Mouse (Mus musculus) ES-E14 (cell line): ENCODE results near the gene Dpp4. TPM values are rescaled to one million over a fixed set of nuclear protein-coding genes. Genes with fewer than 3 reads are reported as not detected.

Experiments used
- DNase-seq: peaks from one replicate; pipeline ENCODE4 v3.0.0-alpha.2; 2013; ENCODE audit warnings: low read depth, low spot score
- H3K27ac ChIP-seq: 2 replicates; pipeline ENCODE4 v1.5.1; 2012; ENCODE audit warnings: low read depth, mild to moderate bottlenecking, low read length, moderate library complexity, mixed read lengths; ENCODE audit not compliant: poor library complexity, insufficient read depth, severe bottlenecking
- H3K36me3 ChIP-seq: 2 replicates; pipeline ENCODE4 v1.6.1; 2012; ENCODE audit warnings: mild to moderate bottlenecking, low read length, moderate library complexity, mixed read lengths; ENCODE audit not compliant: control insufficient read depth, poor library complexity, insufficient read depth, severe bottlenecking
- H3K4me1 ChIP-seq, 2 experiments: fragments of 150-350 bp in 1 of 2; sonication (generic) in 1 of 2; 2 replicates each; pipeline ENCODE4 v1.6.1; 2012; ENCODE audit warnings: low read length in 2 of 2, mild to moderate bottlenecking in 1 of 2, mixed read lengths in 1 of 2; ENCODE audit not compliant: control insufficient read depth in 2 of 2, insufficient read depth in 2 of 2, poor library complexity in 1 of 2
- H3K4me3 ChIP-seq, 2 experiments: fragments of 150-350 bp in 1 of 2; sonication (generic) in 1 of 2; 2 replicates each; pipeline ENCODE4 v1.5.1; 2012; ENCODE audit warnings: low read length in 2 of 2, low read depth in 1 of 2, mild to moderate bottlenecking in 1 of 2, mixed read lengths in 1 of 2; ENCODE audit not compliant: insufficient read depth in 1 of 2, poor library complexity in 1 of 2, severe bottlenecking in 1 of 2
- H3K9ac ChIP-seq: 2 replicates; pipeline ENCODE4 v1.6.1; 2012; ENCODE audit warnings: low read depth, mild to moderate bottlenecking, low read length, mixed read lengths; ENCODE audit not compliant: poor library complexity, insufficient read depth, severe bottlenecking
- H3K9me3 ChIP-seq: fragments of 150-350 bp; sonication (generic); 2 replicates; pipeline ENCODE4 v1.6.1; 2012; ENCODE audit warnings: low read depth, mild to moderate bottlenecking, low read length; ENCODE audit not compliant: control insufficient read depth, insufficient read depth
- CHD2 ChIP-seq: IDR thresholded peaks from 2 replicates; pipeline ENCODE4 v1.6.1; 2014; ENCODE audit warnings: mild to moderate bottlenecking, low read depth, low read length, inconsistent platforms
- HCFC1 ChIP-seq: IDR thresholded peaks from 2 replicates; pipeline ENCODE4 v1.6.1; 2012; ENCODE audit warnings: low read length, inconsistent platforms, borderline replicate concordance; ENCODE audit not compliant: insufficient read depth
- MAFK ChIP-seq: IDR thresholded peaks from 2 replicates; pipeline ENCODE4 v1.6.1; 2014; ENCODE audit warnings: mild to moderate bottlenecking, low read depth, low read length, inconsistent platforms; ENCODE audit not compliant: insufficient read depth
- ZC3H11A ChIP-seq: IDR thresholded peaks from 2 replicates; pipeline ENCODE4 v1.6.1; 2012; ENCODE audit warnings: low read depth, mild to moderate bottlenecking, inconsistent platforms, low read length, borderline replicate concordance
- ZNF384 ChIP-seq: IDR thresholded peaks from 2 replicates; pipeline ENCODE4 v1.6.1; 2012; ENCODE audit warnings: low read depth, low read length, inconsistent platforms
- in situ Hi-C, 2 experiments: fragments of 600-800 bp; cut with MboI; formaldehyde crosslinking; loops; one replicate each; pipeline ENCODE4 v1.15.1; 2025; ENCODE audit warnings: low sequenced_read_pairs in 2 of 2, inconsistent platforms in 1 of 2; ENCODE audit not compliant: unreplicated experiment in 2 of 2
- total RNA-seq: library from RNA; depleted of rRNA; stranded (reverse); fragments of 300-350 nt; gene quantifications from 2 replicates; pipeline ENCODE4 v1.2.3, GENCODE M21; 2012

Gene Dpp4
- total RNA-seq, 1 experiment = 24.7 TPM

DNA sequence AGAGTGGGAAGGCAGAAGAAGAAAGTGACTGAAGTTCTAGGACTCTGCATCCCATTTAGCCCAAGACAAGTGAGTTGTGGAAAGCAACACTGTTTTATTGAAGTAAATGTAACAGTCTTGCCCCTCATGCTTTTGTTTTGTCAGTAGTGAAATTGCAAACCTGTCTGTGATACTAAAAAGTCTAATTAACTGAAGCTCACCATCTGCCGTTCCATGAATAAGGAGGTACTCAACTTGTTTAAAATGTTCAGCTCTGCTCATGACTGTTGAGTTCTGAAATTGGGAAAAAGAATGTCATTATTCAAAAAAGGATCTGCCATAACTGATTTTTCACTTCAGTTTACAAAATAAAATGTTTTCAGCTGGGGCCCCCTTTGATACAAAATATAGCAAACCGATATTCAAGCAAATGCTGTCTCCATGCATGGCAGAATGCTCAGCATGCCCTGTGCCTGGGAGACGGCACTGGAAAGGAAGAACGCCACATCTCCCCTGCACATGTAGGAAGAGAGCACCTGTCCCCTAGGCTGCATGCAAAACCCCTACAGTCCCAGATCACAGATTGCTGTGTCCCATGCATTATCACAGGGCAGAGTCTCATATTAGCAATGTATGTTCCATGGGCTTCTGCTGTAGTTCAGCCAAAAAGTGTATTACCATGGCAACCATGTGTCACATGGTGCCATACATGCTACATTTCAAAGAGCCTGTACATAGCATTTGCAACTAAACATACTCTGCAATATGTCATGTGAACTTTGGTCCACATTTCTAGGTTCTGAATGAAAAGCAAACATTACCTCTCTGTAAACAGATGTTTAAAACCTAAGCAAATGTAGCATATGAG lies 77.4 kb downstream of the Dpp4 start:
- in situ Hi-C loops = no loop called here
- Histone ChIP-seq H3K4me1 (no peaks in the 10 kb centered on the region), H3K9ac (no peak overlapping the region), H3K4me3 (no peak overlapping the region), H3K27ac (no peak overlapping the region), H3K36me3 (no peaks in the 10 kb centered on the region; the same call in 1 of the 2 replicates), H3K9me3 (no peaks in the 10 kb centered on the region)
- TF ChIP-seq ZNF384 (no peak), CHD2 (no peak), MAFK (no peak), ZC3H11A (no peak), HCFC1 (no peak)
- no peak for DNase-seq

DNA sequence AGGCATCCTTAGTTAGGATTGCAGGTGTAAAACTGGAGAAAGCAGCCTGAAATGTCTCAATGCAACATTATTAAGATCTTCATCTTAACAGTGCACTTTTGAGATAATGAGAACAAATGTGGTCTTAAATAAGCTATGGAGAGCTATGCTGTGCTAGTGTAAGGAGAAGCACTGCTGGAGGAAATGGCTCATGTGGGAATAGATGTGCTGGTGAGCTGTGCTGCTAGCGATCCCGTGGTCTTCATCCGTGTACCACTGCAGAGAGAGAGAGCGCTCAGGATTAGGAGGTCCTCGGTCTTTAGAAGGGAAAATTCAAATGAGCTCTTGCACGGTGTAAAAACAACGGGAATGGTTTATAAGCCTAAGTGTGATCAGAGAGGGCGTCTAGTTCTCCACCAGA lies 79.6 kb downstream of the Dpp4 start:
- Histone ChIP-seq H3K27ac (no peak overlapping the region), H3K9ac (no peak overlapping the region), H3K4me3 (no peak overlapping the region), H3K36me3 (no peaks in the 10 kb centered on the region; the same call in 1 of the 2 replicates), H3K4me1 (no peaks in the 10 kb centered on the region), H3K9me3 (no peaks in the 10 kb centered on the region)
- in situ Hi-C loops = no loop called here
- DNase-seq = no peak
- TF ChIP-seq ZNF384 (no peak), HCFC1 (no peak), CHD2 (no peak), ZC3H11A (no peak), MAFK (no peak)

DNA sequence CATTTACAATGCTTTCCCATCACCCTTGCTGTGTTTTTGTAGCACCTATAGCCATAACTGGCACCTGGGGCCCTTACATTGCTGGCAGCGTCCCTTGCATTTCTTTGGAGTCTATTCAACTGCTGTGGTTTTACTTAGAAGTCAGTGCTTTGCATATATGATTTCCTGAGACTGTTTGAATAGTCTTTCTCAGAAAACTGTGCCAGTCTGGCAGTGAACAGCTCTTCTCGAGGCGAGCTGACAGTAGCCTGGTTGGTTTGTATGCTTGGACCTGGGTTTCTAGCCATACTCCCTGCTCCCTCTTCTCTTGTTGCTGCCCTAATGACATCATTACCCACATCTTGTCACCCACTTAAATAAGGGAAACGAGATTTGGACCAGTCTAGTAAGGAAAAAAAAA lies 80.1 kb downstream of the Dpp4 start:
- Histone ChIP-seq H3K4me3 (no peak overlapping the region), H3K4me1 (no peaks in the 10 kb centered on the region), H3K36me3 (no peaks in the 10 kb centered on the region; the same call in 1 of the 2 replicates), H3K9me3 (no peaks in the 10 kb centered on the region), H3K27ac (no peak overlapping the region), H3K9ac (no peak overlapping the region)
- DNase-seq = no peak
- TF ChIP-seq ZNF384 (no peak), CHD2 (no peak), ZC3H11A (no peak), HCFC1 (no peak), MAFK (no peak)
- in situ Hi-C loops = no loop called here

GRCm38 (mm10) chr2:62325388-62325787 lies 86.6 kb downstream of the Dpp4 start:
- no peak overlapping the region for H3K27ac ChIP-seq
- H3K36me3 ChIP-seq = no peaks in the 10 kb centered on the region
- no peaks in the 10 kb centered on the region for H3K4me1 ChIP-seq
- in situ Hi-C loops = no loop called here
- TF ChIP-seq CHD2 (no peak), ZNF384 (no peak), MAFK (no peak)
- H3K9ac ChIP-seq = no peak overlapping the region
- DNase-seq = no peak
- no peak overlapping the region for H3K4me3 ChIP-seq
- H3K9me3 ChIP-seq = no peaks in the 10 kb centered on the region
